Mouse (Mus musculus): ENCODE measurements around the gene Fggy. TPM values are rescaled to one million over a fixed set of nuclear protein-coding genes. Genes with fewer than 3 reads are reported as not detected.

The Fggy gene
- total RNA-seq, 1 experiment, result 8.2 TPM

DNA sequence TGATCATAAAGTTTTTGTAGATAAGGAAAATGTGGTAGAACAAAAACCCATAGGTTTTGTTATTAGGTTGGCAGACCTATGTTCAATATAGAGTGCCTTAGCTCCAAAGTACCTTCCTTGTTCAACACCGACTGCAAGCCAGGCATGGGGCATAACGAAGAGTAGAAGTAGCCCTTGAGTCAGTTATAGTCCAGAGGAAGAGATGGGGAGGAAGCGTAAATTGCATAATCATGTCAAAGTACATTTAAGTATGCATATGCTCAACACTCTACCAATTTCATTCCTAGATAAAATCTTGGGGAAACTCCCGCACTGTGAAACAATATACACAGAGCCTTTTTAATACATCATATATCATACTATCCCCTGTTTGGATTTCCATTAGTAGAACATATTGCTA lies 221.2 kb downstream of the Fggy start:
- Histone ChIP-seq H3K9ac (ENCODE audit: insufficient read depth, low read depth, low read length, poor library complexity, severe bottlenecking) (no peak overlapping the region), H3K36me3 (ENCODE audit: control insufficient read depth, insufficient read depth, low read length, poor library complexity, severe bottlenecking) (no peaks in the 10 kb centered on the region), H3K27ac (ENCODE audit: insufficient read depth, low read depth, low read length, poor library complexity, severe bottlenecking) (no peak overlapping the region), H3K4me3 (ENCODE audit: insufficient read depth in 1 of 2, low read depth in 1 of 2, low read length in 2 of 2, poor library complexity in 1 of 2, severe bottlenecking in 1 of 2) (no peak overlapping the region), H3K9me3 (ENCODE audit: control insufficient read depth, insufficient read depth, low read depth, low read length) (no peaks in the 10 kb centered on the region), H3K4me1 (ENCODE audit: control insufficient read depth in 2 of 2, insufficient read depth in 2 of 2, low read length in 2 of 2, poor library complexity in 1 of 2) (no peaks in the 10 kb centered on the region)
- in situ Hi-C loops (cut with MboI; ENCODE audit: low sequenced_read_pairs in 2 of 2, unreplicated experiment in 2 of 2), result no loop called here
- TF ChIP-seq HCFC1 (IDR thresholded peaks at IDR 0.05; ENCODE audit: borderline replicate concordance, insufficient read depth, low read length) (no peak), MAFK (IDR thresholded peaks at IDR 0.05; ENCODE audit: insufficient read depth, low read depth, low read length) (no peak), ZNF384 (IDR thresholded peaks at IDR 0.05; ENCODE audit: low read depth, low read length) (no peak), CHD2 (IDR thresholded peaks at IDR 0.05; ENCODE audit: low read depth, low read length) (no peak), ZC3H11A (IDR thresholded peaks at IDR 0.05; ENCODE audit: borderline replicate concordance, low read depth, low read length) (no peak)
- DNase-seq (ENCODE audit: low read depth, low spot score), result no peak

GRCm38 (mm10) chr4:95784146-95784895 lies 227.0 kb downstream of the Fggy start:
- in situ Hi-C loops (cut with MboI; ENCODE audit: low sequenced_read_pairs in 2 of 2, unreplicated experiment in 2 of 2), result no loop called here
- no peaks in the 10 kb centered on the region for H3K9me3 ChIP-seq (ENCODE audit: control insufficient read depth, insufficient read depth, low read depth, low read length)
- H3K27ac ChIP-seq (ENCODE audit: insufficient read depth, low read depth, low read length, poor library complexity, severe bottlenecking), result no peak overlapping the region
- no peak for DNase-seq (ENCODE audit: low read depth, low spot score)
- H3K4me3 ChIP-seq (ENCODE audit: insufficient read depth in 1 of 2, low read depth in 1 of 2, low read length in 2 of 2, poor library complexity in 1 of 2, severe bottlenecking in 1 of 2), result no peak overlapping the region
- H3K4me1 ChIP-seq (ENCODE audit: control insufficient read depth in 2 of 2, insufficient read depth in 2 of 2, low read length in 2 of 2, poor library complexity in 1 of 2), result no peaks in the 10 kb centered on the region
- TF ChIP-seq ZC3H11A (IDR thresholded peaks at IDR 0.05; ENCODE audit: borderline replicate concordance, low read depth, low read length), result no peak
- no peak for TF ChIP-seq MAFK (IDR thresholded peaks at IDR 0.05; ENCODE audit: insufficient read depth, low read depth, low read length)
- no peak for TF ChIP-seq ZNF384 (IDR thresholded peaks at IDR 0.05; ENCODE audit: low read depth, low read length)
- no peak for TF ChIP-seq CHD2 (IDR thresholded peaks at IDR 0.05; ENCODE audit: low read depth, low read length)
- no peak for TF ChIP-seq HCFC1 (IDR thresholded peaks at IDR 0.05; ENCODE audit: borderline replicate concordance, insufficient read depth, low read length)
- H3K9ac ChIP-seq (ENCODE audit: insufficient read depth, low read depth, low read length, poor library complexity, severe bottlenecking), result no peak overlapping the region
- H3K36me3 ChIP-seq (ENCODE audit: control insufficient read depth, insufficient read depth, low read length, poor library complexity, severe bottlenecking), result no peaks in the 10 kb centered on the region

GRCm38 (mm10) chr4:95787609-95788008 lies 230.3 kb downstream of the Fggy start:
- no peak overlapping the region for H3K9ac ChIP-seq (ENCODE audit: insufficient read depth, low read depth, low read length, poor library complexity, severe bottlenecking)
- no peaks in the 10 kb centered on the region for H3K4me1 ChIP-seq (ENCODE audit: control insufficient read depth in 2 of 2, insufficient read depth in 2 of 2, low read length in 2 of 2, poor library complexity in 1 of 2)
- no peaks in the 10 kb centered on the region for H3K36me3 ChIP-seq (ENCODE audit: control insufficient read depth, insufficient read depth, low read length, poor library complexity, severe bottlenecking)
- DNase-seq (ENCODE audit: low read depth, low spot score), result no peak
- no peak for TF ChIP-seq ZC3H11A (IDR thresholded peaks at IDR 0.05; ENCODE audit: borderline replicate concordance, low read depth, low read length)
- no peak for TF ChIP-seq ZNF384 (IDR thresholded peaks at IDR 0.05; ENCODE audit: low read depth, low read length)
- no peak for TF ChIP-seq MAFK (IDR thresholded peaks at IDR 0.05; ENCODE audit: insufficient read depth, low read depth, low read length)
- no peak for TF ChIP-seq HCFC1 (IDR thresholded peaks at IDR 0.05; ENCODE audit: borderline replicate concordance, insufficient read depth, low read length)
- no peak for TF ChIP-seq CHD2 (IDR thresholded peaks at IDR 0.05; ENCODE audit: low read depth, low read length)
- H3K27ac ChIP-seq (ENCODE audit: insufficient read depth, low read depth, low read length, poor library complexity, severe bottlenecking), result no peak overlapping the region
- no peak overlapping the region for H3K4me3 ChIP-seq (ENCODE audit: insufficient read depth in 1 of 2, low read depth in 1 of 2, low read length in 2 of 2, poor library complexity in 1 of 2, severe bottlenecking in 1 of 2)
- in situ Hi-C loops (cut with MboI; ENCODE audit: low sequenced_read_pairs in 2 of 2, unreplicated experiment in 2 of 2), result no loop called here
- no peaks in the 10 kb centered on the region for H3K9me3 ChIP-seq (ENCODE audit: control insufficient read depth, insufficient read depth, low read depth, low read length)

GRCm38 (mm10) chr4:95788867-95789266 lies 231.6 kb downstream of the Fggy start:
- no peaks in the 10 kb centered on the region for H3K9me3 ChIP-seq (ENCODE audit: control insufficient read depth, insufficient read depth, low read depth, low read length)
- in situ Hi-C loops (cut with MboI; ENCODE audit: low sequenced_read_pairs in 2 of 2, unreplicated experiment in 2 of 2), result no loop called here
- no peak overlapping the region for H3K9ac ChIP-seq (ENCODE audit: insufficient read depth, low read depth, low read length, poor library complexity, severe bottlenecking)
- H3K27ac ChIP-seq (ENCODE audit: insufficient read depth, low read depth, low read length, poor library complexity, severe bottlenecking), result no peak overlapping the region
- H3K4me3 ChIP-seq (ENCODE audit: insufficient read depth in 1 of 2, low read depth in 1 of 2, low read length in 2 of 2, poor library complexity in 1 of 2, severe bottlenecking in 1 of 2), result no peak overlapping the region
- no peak for DNase-seq (ENCODE audit: low read depth, low spot score)
- TF ChIP-seq MAFK (IDR thresholded peaks at IDR 0.05; ENCODE audit: insufficient read depth, low read depth, low read length) (no peak), HCFC1 (IDR thresholded peaks at IDR 0.05; ENCODE audit: borderline replicate concordance, insufficient read depth, low read length) (no peak), ZC3H11A (IDR thresholded peaks at IDR 0.05; ENCODE audit: borderline replicate concordance, low read depth, low read length) (no peak), ZNF384 (IDR thresholded peaks at IDR 0.05; ENCODE audit: low read depth, low read length) (no peak), CHD2 (IDR thresholded peaks at IDR 0.05; ENCODE audit: low read depth, low read length) (no peak)
- H3K36me3 ChIP-seq (ENCODE audit: control insufficient read depth, insufficient read depth, low read length, poor library complexity, severe bottlenecking), result no peaks in the 10 kb centered on the region
- H3K4me1 ChIP-seq (ENCODE audit: control insufficient read depth in 2 of 2, insufficient read depth in 2 of 2, low read length in 2 of 2, poor library complexity in 1 of 2), result no peaks in the 10 kb centered on the region

All from ES-E14 (cell line).